Mouse (Mus musculus): ENCODE measurements around the gene Basp1.

GRCm38 (mm10) chr15:25415958-25416357 lies 2.4 kb upstream of the Basp1 start:
- no peak for TF ChIP-seq FLI1 (IDR thresholded peaks at IDR 0.05; ENCODE audit: low read length)
- TF ChIP-seq GATA1 (IDR thresholded peaks at IDR 0.05; ENCODE audit: borderline replicate concordance, low read length): no peak
